In genomic region chr16:74084188-74084587, GRCm38 (mm10) we compare ENCODE assay signal across 16 mouse cellular contexts.
"Had no signal": no experiment of that assay in that cellular context is flagged by ENCODE, and none has a peak within 500 bp of the region (broad histone marks: within the 10 kb centered on the region; RNA-seq: fewer than 3 reads in every experiment).

No protein-coding gene starts in this region.

- H3K27ac ChIP-seq: neural tube, embryonic 15.5 days; stomach, embryonic 15.5 days; stomach, postnatal 0 days had no signal

- H3K9me3 ChIP-seq: neural tube, embryonic 13.5 days; neural tube, embryonic 15.5 days; stomach, embryonic 15.5 days had no signal

- H3K4me3 ChIP-seq: neural tube, embryonic 13.5 days; neural tube, embryonic 15.5 days; stomach, embryonic 15.5 days had no signal

- H3K4me2 ChIP-seq: neural tube, embryonic 13.5 days; neural tube, embryonic 15.5 days; stomach, embryonic 15.5 days had no signal

- DNase-seq: retina, postnatal 1 day; right cerebral cortex, adult 18-20 months; right cerebral cortex, postnatal 14 days; right cerebral cortex, postnatal 25 days; right cerebral cortex, postnatal 4 days; spleen, adult 18-20 months; thymus, adult 18-20 months; thymus, adult 2 months; thymus, postnatal 14 days; thymus, postnatal 25 days; thymus, postnatal 36 days; thymus, postnatal 4 days had no signal

- H3K27me3 ChIP-seq: neural tube, embryonic 13.5 days; neural tube, embryonic 15.5 days; stomach, embryonic 15.5 days had no signal

- H3K4me1 ChIP-seq: neural tube, embryonic 15.5 days; stomach, embryonic 15.5 days had no signal

- H3K9ac ChIP-seq: neural tube, embryonic 13.5 days; neural tube, embryonic 15.5 days; stomach, embryonic 15.5 days had no signal

- H3K36me3 ChIP-seq: neural tube, embryonic 13.5 days; neural tube, embryonic 15.5 days; stomach, embryonic 15.5 days had no signal
